Mouse (Mus musculus) hindbrain, embryonic 15.5 days (tissue): Measurements from ENCODE around the gene Olfr718-ps1. TPM values are rescaled to one million over a fixed set of nuclear protein-coding genes. Genes with fewer than 3 reads are reported as not detected.
A peak's percentile ranks its signal among the peaks of the same experiment; 100 is the strongest.

Source experiments
- ATAC-seq: fragments of 200-750 bp; cut with Nextera tagmentation; 2 replicates; pipeline ENCODE4 v1.8.0; 2017; ENCODE audit warnings: low read depth, moderate number of reproducible peaks, moderate TSS enrichment; ENCODE audit not compliant: low FRiP score
- H3K27ac ChIP-seq: fragments of 300-500 bp; sonication (generic); replicated peaks from 2 replicates; pipeline ENCODE4 v1.5.1; 2015; ENCODE audit warnings: mild to moderate bottlenecking, inconsistent platforms
- H3K27me3 ChIP-seq: fragments of 300-500 bp; sonication (generic); 2 replicates; pipeline ENCODE4 v1.6.1; 2015; ENCODE audit warnings: control low read depth, inconsistent platforms
- H3K36me3 ChIP-seq: fragments of 300-500 bp; sonication (generic); 2 replicates; pipeline ENCODE4 v1.6.1; 2015; ENCODE audit warnings: control low read depth, inconsistent platforms
- H3K4me1 ChIP-seq: fragments of 300-500 bp; sonication (generic); replicated peaks from 2 replicates; pipeline ENCODE4 v1.6.1; 2015; ENCODE audit warnings: control low read depth, inconsistent platforms
- H3K4me2 ChIP-seq: fragments of 300-500 bp; sonication (generic); 2 replicates; pipeline ENCODE4 v1.6.1; 2015; ENCODE audit warnings: moderate library complexity, mild to moderate bottlenecking, inconsistent platforms
- H3K4me3 ChIP-seq: fragments of 300-500 bp; sonication (generic); 2 replicates; pipeline ENCODE4 v1.5.1; 2015; ENCODE audit warnings: mild to moderate bottlenecking, inconsistent platforms
- H3K9ac ChIP-seq: fragments of 300-500 bp; sonication (generic); 2 replicates; pipeline ENCODE4 v1.6.1; 2015; ENCODE audit warnings: inconsistent platforms
- H3K9me3 ChIP-seq: fragments of 300-500 bp; sonication (generic); 2 replicates; pipeline ENCODE4 v1.6.1; 2016; ENCODE audit warnings: control low read depth, inconsistent platforms
- WGBS: fragments of 180-500 bp; shearing (Covaris S2); methylation state at CpG from one replicate; pipeline ENCODE4 v1.1.7; 2015; 5-methylcytosine and 5-hydroxymethylcytosine counted together
- polyA plus RNA-seq: library from polyadenylated mRNA; unstranded; fragments of >200 nt; fragmentation: Nextera tagmentation; extraction: Ambion mirVana; gene quantifications from 2 replicates; pipeline ENCODE4 v1.2.1, GENCODE M21; 2015

The Olfr718-ps1 gene
- polyA plus RNA-seq, 1 experiment from 2014 or later = 0.04 TPM

DNA sequence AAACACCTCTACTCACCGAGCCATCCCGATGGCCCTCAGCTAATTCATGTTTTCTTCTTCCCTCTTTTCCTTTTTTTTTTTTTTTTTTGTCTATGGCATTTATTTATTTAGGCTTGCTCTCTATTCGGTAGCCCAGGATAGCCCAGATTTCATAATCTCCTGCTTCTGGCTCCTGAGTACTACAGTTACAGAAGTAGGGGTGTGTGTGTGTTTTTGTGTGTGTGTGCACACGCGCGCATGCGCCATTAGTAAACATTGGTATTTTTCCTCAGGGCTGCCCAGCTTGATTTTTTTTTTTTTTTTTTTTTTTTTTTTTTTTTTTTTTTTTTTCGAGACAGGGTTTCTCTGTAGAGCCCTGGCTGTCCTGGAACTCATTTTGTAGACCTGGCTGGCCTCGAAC lies 21.3 kb downstream of the Olfr718-ps1 start:
- 0 out of 2 replicates have a peak overlapping the region, but pooled peaks have one; percentile 8 for H3K4me2 ChIP-seq
- H3K27me3 ChIP-seq = no peaks in the 10 kb centered on the region
- H3K4me1 ChIP-seq = peaks cover 10% of the 10 kb centered on the region
- H3K9me3 ChIP-seq = no peaks in the 10 kb centered on the region; the same call in 1 of the 2 replicates
- ATAC-seq = no peak
- 87% methylated on average over 8 of the region's 9 CpGs for WGBS
- H3K27ac ChIP-seq = peak overlapping the region; percentile 77
- no peaks in the 10 kb centered on the region for H3K36me3 ChIP-seq
- H3K4me3 ChIP-seq = no peak overlapping the region
- H3K9ac ChIP-seq = no peak overlapping the region

DNA sequence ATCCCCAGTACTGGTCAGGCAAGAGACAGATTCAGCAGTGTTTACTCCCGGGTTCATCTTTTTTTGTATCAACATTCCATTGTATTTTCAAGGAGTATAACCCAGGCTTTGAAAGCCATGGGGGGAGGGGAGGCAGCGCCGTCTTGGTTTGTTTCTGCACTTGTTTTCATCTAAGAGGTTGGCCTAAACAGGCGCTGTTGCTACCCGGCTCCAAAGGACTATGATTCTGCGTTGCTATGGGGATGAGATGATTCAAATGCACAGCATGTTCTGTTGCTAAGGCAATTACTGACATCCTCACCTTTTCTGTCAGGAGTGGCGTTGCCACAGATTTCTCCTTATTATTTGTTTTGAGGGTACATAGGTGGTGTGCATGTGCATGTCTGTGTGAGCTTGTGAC lies 21.8 kb downstream of the Olfr718-ps1 start:
- peak; percentile 78 for ATAC-seq
- Histone ChIP-seq H3K27ac (peak overlapping the region; percentile 77), H3K9ac (no peak overlapping the region), H3K9me3 (no peaks in the 10 kb centered on the region; the same call in 1 of the 2 replicates), H3K4me1 (peaks cover 10% of the 10 kb centered on the region), H3K36me3 (no peaks in the 10 kb centered on the region), H3K4me2 (0 out of 2 replicates have a peak overlapping the region, but pooled peaks have one; percentile 8), H3K4me3 (no peak overlapping the region), H3K27me3 (no peaks in the 10 kb centered on the region)
- WGBS = 22% methylated on average over 7 of the region's 7 CpGs

DNA sequence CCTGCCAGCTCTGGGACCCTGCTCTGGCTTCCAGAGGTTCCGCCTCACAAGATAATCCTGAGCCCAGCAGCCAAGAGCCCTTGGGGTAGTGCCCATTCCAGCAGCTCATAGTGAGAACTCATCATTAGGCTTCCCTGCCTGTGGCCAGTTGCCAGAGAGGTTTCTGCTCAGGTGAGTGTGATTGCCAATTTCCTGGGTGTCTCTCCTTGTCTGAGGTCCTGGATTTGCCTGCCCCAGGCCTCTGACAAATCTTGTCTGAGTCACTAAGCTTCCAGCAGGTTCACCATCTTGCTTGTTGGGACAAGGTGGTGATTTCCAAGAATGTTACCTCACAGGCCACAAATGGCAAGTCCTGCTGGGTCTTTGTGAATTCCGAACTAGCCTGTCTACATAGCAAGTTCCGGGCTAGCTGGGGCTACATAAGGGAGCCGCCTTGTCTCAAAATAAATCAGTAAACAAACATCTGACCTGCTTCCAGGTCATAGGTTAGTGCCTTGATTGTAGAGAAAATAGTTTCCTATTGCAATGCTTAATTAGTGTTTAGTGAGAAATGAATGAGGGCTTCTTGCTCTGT lies 22.5 kb downstream of the Olfr718-ps1 start:
- Histone ChIP-seq H3K9me3 (no peaks in the 10 kb centered on the region; the same call in 1 of the 2 replicates), H3K4me3 (no peak overlapping the region), H3K36me3 (no peaks in the 10 kb centered on the region), H3K27me3 (no peaks in the 10 kb centered on the region), H3K9ac (no peak overlapping the region), H3K4me2 (no peak overlapping the region), H3K27ac (peak overlapping the region; percentile 77), H3K4me1 (peaks cover 10% of the 10 kb centered on the region)
- WGBS = 74% methylated on average over 4 of the region's 4 CpGs
- ATAC-seq = no peak

DNA sequence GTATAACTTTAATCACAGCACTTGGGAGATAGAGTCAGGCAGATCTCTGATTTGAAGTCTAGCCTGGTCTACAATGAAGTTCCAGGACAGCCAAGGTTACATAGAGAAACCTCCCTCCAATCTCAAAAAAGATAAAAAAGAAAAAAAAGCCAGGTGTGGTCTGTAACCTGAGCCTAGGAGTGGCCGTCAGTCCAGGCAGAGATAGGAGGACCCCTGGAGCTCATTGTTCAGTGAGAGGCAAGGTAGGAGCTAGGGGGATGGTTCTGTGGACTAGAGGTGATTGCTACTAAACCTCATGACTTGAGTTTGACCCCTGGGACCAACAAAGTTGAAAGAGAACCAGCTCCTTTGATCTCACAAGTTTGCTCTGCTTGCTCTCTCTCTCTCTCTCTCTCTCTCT lies 24.7 kb downstream of the Olfr718-ps1 start:
- Histone ChIP-seq H3K4me2 (no peak overlapping the region), H3K9me3 (no peaks in the 10 kb centered on the region), H3K36me3 (no peaks in the 10 kb centered on the region), H3K27ac (no peak overlapping the region), H3K9ac (no peak overlapping the region), H3K27me3 (no peaks in the 10 kb centered on the region), H3K4me1 (peaks cover 10% of the 10 kb centered on the region), H3K4me3 (no peak overlapping the region)
- ATAC-seq = no peak
- 35% methylated on average over 1 of the region's 1 CpGs for WGBS

DNA sequence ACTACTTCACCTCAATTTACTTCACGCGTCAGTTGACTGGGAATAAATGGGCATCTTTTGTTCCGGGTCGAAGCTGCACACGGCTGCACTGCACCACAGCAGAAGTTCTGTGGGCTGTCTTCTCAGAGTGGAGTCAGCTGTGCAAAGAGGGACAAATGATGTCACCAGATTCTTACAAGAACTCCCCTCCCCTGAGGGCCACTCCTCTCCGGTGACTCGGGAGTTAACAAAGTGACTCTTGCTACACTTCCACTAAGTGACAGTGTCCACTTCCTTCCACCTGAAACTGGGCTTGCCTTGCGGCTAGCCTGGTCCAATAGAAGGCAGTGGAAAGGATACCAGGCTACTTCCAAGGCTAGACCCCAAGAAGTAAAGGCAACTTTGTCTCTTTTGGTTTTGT lies 25.3 kb downstream of the Olfr718-ps1 start:
- Histone ChIP-seq H3K4me3 (no peak overlapping the region), H3K27ac (no peak overlapping the region), H3K27me3 (no peaks in the 10 kb centered on the region), H3K4me1 (peaks cover 10% of the 10 kb centered on the region), H3K9ac (no peak overlapping the region), H3K4me2 (no peak overlapping the region), H3K9me3 (no peaks in the 10 kb centered on the region), H3K36me3 (no peaks in the 10 kb centered on the region)
- 79% methylated on average over 8 of the region's 8 CpGs for WGBS
- no peak for ATAC-seq

DNA sequence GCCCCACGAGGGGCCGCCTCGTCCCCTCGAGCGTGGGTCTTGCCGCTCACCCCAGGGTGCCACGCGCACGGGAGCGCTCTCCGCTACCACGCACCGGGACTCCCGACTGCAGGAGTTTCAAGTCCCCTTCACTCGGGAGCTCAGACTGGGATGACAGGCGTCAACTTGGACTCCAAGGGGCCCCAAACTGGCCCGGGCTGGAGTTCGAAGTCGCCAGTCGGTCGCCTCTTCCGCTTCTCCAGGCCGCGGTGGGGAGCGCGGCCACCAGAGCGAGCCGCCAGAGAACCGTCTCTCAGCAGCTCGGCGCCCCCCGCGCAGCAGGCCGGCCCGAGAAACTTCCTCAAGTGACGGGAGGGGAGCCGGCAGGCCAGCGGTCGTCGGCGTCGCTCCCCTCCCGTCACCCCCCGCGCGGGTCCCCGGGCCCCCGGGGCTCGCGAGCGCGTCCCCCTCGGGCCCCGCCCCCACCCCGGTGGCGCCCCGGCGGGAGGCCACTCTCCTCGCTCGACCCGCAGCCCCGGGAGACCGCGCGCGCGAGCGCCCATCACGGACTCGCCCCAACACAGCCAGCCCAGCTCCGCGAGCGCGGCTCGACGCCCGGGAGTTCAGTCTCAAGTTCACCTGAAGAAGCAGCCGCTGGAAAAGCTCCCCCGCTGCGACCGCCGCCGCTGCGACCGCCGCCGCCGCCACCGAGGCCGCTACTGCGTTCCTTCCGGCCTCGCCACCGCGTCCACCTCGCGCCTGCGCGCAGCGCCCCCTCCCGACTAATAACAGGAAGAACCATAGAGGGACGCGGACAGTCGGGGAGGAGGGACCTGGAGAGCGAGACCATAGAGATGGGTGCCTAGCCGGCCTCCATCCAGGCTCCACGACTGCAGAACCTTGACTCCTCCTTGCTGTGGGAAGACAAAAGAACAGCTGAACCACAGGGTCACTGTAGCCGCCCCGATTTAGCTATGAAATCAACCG lies 34.8 kb downstream of the Olfr718-ps1 start, which contains the start of gene Rnf216:
Rnf216 (minus strand) TSS at position 714 of the 966 bp plus-strand sequence.
- Histone ChIP-seq H3K36me3 (no peaks in the 10 kb centered on the region), H3K27me3 (no peaks in the 10 kb centered on the region), H3K27ac (peak within 1 kb of the TSS; percentile 83), H3K9me3 (no peaks in the 10 kb centered on the region), H3K4me2 (peak within 1 kb of the TSS; percentile 89), H3K4me1 (peaks cover 14% of the 10 kb centered on the region), H3K9ac (peak within 1 kb of the TSS; percentile 68), H3K4me3 (peak within 1 kb of the TSS; percentile 63)
- WGBS = under 1% methylated on average over 100 of the region's 110 CpGs
- ATAC-seq = peak; percentile 96

DNA sequence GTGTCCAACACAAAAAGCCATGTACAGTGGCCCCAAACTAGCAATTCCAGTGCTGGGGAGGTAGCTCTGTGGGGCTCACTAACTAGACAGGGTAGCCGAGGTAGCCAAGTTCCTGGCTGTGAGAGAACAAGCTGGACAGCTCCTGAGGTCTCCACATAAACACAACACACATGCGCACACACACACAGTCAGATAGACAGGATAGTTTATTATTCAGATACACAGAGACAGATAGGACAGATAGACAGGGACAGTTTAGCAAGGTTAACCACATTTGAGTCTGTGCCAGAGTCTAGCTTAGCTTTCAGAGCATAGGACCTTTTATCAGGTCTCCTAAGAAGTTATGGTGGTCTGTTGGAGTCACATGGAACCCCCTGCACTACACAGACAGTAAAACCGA lies 40.5 kb downstream of the Olfr718-ps1 start:
- Histone ChIP-seq H3K4me2 (no peak overlapping the region), H3K9me3 (no peaks in the 10 kb centered on the region), H3K4me3 (no peak overlapping the region), H3K27ac (no peak overlapping the region), H3K27me3 (no peaks in the 10 kb centered on the region), H3K36me3 (no peaks in the 10 kb centered on the region), H3K4me1 (peaks cover 10% of the 10 kb centered on the region), H3K9ac (no peak overlapping the region)
- 93% methylated on average over 3 of the region's 3 CpGs for WGBS
- ATAC-seq = no peak

DNA sequence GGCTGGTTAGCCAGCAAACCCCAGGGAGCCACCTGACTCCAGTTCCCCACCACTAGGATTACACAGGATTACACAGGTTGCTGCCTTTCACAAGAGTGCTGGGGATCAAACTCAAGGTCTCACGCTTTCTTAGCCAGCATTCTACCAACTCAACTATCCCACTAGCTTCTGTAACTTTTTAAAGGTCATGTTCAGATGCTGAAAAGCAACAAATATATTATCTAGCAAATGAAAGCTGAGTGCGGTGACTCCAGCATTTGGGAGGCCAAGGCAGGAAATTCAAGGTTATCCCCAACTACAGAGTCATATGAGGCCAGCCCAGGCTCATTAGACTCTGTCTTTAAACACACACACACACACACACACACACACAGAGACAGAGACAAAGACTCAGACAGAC lies 44.1 kb downstream of the Olfr718-ps1 start:
- H3K36me3 ChIP-seq = no peaks in the 10 kb centered on the region
- no peak for ATAC-seq
- H3K4me1 ChIP-seq = 0 out of 2 replicates have a peak, but pooled peaks cover 5% of the 10 kb centered on the region
- no peaks in the 10 kb centered on the region for H3K27me3 ChIP-seq
- 98% methylated on average over 2 of the region's 2 CpGs for WGBS
- H3K4me2 ChIP-seq = no peak overlapping the region
- H3K9me3 ChIP-seq = no peaks in the 10 kb centered on the region
- no peak overlapping the region for H3K27ac ChIP-seq
- no peak overlapping the region for H3K9ac ChIP-seq
- no peak overlapping the region for H3K4me3 ChIP-seq

DNA sequence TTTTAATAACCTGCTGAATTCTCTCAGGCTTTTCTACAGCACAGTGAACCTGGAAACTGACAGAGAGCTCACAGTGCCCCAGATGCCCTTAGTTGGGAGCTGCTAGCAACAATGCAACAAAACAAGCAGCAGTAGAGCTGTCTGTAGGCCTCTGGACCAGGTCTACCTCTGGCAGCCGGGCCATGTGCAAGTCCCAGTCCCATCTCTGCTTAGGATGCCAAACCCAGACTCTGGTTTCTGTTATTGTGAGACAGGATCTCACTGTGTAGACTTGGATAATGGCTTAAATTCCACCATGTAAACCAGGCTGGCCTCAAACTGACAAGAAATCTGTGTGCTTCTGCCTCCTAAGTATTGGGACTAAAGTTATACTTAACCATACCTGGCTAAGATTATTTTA lies 45.8 kb downstream of the Olfr718-ps1 start:
- no peaks in the 10 kb centered on the region for H3K36me3 ChIP-seq
- H3K27ac ChIP-seq = no peak overlapping the region
- WGBS = 79% methylated on average over 1 of the region's 1 CpGs
- H3K4me2 ChIP-seq = no peak overlapping the region
- H3K4me3 ChIP-seq = no peak overlapping the region
- no peak overlapping the region for H3K9ac ChIP-seq
- no peaks in the 10 kb centered on the region for H3K9me3 ChIP-seq
- ATAC-seq = no peak
- no peaks in the 10 kb centered on the region for H3K27me3 ChIP-seq
- 0 out of 2 replicates have a peak, but pooled peaks cover 5% of the 10 kb centered on the region for H3K4me1 ChIP-seq

DNA sequence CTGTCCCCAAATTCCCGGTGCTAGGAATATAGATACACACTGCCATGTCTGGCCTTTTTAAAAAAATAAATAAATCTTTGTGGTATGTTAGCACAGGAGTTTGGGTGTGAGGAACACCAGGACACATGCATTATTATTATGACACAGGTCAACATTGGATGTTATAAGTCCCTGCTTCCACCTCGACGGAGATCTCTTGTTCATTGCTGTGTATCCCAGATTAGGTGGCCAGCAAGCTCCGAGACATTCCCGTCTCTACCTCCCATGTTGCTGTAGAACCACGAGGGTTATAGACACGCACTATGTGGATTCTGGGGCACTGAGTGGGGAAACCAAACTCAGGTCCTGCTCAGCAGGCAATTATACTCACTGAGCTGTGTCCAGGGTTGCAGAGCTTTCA lies 52.1 kb downstream of the Olfr718-ps1 start:
- Histone ChIP-seq H3K27me3 (no peaks in the 10 kb centered on the region), H3K4me2 (no peak overlapping the region), H3K4me3 (no peak overlapping the region), H3K9me3 (no peaks in the 10 kb centered on the region), H3K36me3 (peaks cover 9% of the 10 kb centered on the region; the same call in 1 of the 2 replicates), H3K9ac (no peak overlapping the region), H3K27ac (no peak overlapping the region), H3K4me1 (no peaks in the 10 kb centered on the region)
- ATAC-seq = no peak
- WGBS = 93% methylated on average over 7 of the region's 7 CpGs

DNA sequence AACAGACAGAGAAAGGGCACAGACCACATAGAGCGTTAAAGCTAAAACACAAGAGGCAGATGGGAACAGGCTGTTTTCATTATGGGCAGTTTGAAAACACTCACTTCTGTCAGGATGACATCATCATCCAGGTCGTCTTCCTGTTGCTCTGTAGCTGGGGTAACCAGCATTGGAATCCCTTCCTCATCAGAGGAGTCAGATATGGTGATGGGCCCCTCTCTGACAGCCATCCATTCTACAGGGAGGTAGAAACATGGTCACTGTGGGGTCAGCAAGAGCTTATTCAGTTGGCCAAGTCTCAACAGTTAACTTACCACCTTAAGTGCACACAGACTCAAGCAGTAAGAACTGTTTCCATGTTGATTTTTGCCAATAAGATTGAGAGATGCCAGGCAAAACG lies 54.5 kb downstream of the Olfr718-ps1 start:
- H3K4me1 ChIP-seq = no peaks in the 10 kb centered on the region
- H3K36me3 ChIP-seq = peaks cover 25% of the 10 kb centered on the region
- H3K4me3 ChIP-seq = no peak overlapping the region
- ATAC-seq = no peak
- WGBS = 64% methylated on average over 3 of the region's 3 CpGs
- H3K27me3 ChIP-seq = no peaks in the 10 kb centered on the region
- no peak overlapping the region for H3K9ac ChIP-seq
- no peaks in the 10 kb centered on the region for H3K9me3 ChIP-seq
- no peak overlapping the region for H3K27ac ChIP-seq
- no peak overlapping the region for H3K4me2 ChIP-seq

DNA sequence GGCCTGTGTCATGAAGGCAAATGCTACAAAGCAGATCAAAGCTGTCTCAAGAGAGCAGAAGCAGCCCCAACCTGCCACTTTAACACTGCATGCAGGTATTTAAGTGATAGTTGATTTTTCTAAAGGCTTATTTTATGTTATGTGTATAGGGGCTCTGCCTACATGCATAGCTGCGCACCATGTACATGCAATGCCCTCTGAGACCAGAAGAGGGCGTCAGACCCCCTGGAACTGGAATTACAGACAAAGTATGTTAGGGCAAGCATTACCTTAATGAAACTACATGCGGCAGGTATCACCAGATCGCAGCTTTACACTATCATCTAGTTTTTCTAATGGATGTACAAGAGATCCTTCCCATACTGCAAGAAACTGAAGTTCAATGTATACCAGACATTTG lies 62.5 kb downstream of the Olfr718-ps1 start:
- ATAC-seq = no peak
- Histone ChIP-seq H3K27ac (no peak overlapping the region), H3K4me2 (no peak overlapping the region), H3K36me3 (peaks cover 50% of the 10 kb centered on the region), H3K27me3 (no peaks in the 10 kb centered on the region), H3K4me1 (no peaks in the 10 kb centered on the region), H3K9ac (no peak overlapping the region), H3K9me3 (no peaks in the 10 kb centered on the region), H3K4me3 (no peak overlapping the region)
- WGBS = 67% methylated on average over 4 of the region's 4 CpGs
